Mouse (Mus musculus): ENCODE measurements around the gene Nxn.

DNA sequence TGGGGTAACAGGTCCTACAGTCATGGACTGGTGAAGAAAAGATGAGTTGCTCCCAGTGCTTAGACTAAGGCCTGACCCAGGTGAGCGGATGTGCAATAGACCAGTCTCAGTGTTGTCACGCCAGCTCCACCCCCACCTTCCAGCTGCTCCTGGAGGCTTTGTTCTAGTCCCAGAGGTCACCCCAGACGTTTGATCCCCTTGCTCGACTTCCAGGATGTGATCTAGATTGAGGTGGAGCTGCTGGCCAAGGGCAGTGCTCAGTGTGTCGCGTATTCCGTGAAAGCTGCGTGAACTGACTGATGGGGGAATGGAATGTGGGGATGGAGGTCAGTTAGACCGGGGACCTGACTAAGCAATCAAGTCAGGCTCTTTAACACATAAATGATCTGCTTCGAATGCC, 111.6 kb downstream of the Nxn start:
- TF ChIP-seq GATA1 (IDR thresholded peaks at IDR 0.05; ENCODE audit: low read length) (no peak), TAL1 (IDR thresholded peaks at IDR 0.05; ENCODE audit: low read length) (no peak)
